Mouse (Mus musculus) adrenal gland, adult 8-10 months (tissue): ENCODE data around the gene St6galnac3. TPM values are rescaled to one million over a fixed set of nuclear protein-coding genes. Genes with fewer than 3 reads are reported as not detected.
"Not testable (repeated sequence)": the region's sequence is repeated elsewhere in the genome, so short reads cannot be mapped to it uniquely, and the experiment has no call there.

Experiments used
- DNase-seq: peaks from one replicate; pipeline ENCODE4 v3.0.0; 2022
- total RNA-seq, 4 experiments: library from RNA; stranded (reverse); gene quantifications; 2 replicates each; pipeline ENCODE4 v1.2.4; 2022

The St6galnac3 gene
- total RNA-seq, 4 experiments from 2014 or later, result 7.7 to 25.4 (median 16.9) TPM

DNA sequence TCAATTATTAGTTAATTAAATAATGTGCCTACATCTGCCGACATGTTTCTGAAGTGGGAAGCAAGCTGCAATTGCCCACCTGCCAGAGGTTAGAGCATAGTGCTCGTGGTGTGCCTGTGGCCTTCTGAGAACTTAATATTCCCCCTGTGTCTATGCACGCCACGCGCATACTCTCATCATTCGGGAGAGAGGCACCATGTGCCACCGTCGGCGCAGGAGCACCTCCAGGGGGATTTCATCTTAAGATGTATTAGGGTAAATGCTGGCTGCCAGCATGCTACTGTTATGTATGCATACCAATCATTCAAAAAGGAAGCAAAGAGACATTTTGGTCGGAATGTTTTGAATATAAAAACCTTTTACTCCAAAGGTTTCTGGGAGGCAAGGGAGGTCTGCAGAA lies 319.3 kb downstream of the St6galnac3 start:
- DNase-seq, result no peak

DNA sequence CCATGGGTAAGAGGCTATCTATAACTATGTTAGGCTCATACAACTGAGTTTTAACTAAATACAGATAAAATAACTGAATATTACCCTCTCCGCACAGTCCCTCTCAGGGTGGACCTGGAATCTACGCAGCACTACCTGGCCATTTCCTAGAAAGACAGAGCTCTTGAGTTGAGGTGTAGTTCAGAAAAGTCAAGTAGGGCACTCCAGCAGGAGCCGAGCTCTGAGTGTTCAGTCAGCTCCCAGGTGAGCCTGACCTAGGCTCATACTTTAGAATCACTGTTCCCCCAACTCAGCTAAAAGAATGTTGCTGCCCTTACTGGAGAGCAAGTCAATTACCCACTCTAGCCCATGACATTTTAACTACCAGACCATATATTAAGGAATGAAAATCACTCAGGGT lies 324.7 kb downstream of the St6galnac3 start:
- no peak for DNase-seq

DNA sequence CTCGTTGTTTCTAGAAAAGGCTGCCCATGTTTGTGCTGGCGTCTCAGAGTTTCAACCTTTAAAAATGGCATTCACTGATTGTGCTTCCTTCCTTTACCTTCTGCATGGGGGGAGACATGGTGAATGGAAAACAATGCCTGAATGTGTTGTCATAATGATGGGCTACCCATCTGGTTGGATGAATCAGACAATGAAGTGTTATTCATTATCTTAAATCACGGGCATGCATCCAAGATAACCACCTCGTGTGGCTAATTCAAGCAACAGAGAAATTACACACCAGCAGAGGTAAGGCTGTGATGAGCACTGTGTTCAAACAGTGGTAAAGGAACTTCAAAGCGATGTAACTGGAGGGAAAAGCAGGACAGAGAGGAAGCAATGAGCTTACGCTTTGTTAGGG lies 325.4 kb downstream of the St6galnac3 start:
- DNase-seq, result no peak

GRCm38 (mm10) chr3:153397726-153398125 lies 327.2 kb downstream of the St6galnac3 start:
- no peak for DNase-seq

DNA sequence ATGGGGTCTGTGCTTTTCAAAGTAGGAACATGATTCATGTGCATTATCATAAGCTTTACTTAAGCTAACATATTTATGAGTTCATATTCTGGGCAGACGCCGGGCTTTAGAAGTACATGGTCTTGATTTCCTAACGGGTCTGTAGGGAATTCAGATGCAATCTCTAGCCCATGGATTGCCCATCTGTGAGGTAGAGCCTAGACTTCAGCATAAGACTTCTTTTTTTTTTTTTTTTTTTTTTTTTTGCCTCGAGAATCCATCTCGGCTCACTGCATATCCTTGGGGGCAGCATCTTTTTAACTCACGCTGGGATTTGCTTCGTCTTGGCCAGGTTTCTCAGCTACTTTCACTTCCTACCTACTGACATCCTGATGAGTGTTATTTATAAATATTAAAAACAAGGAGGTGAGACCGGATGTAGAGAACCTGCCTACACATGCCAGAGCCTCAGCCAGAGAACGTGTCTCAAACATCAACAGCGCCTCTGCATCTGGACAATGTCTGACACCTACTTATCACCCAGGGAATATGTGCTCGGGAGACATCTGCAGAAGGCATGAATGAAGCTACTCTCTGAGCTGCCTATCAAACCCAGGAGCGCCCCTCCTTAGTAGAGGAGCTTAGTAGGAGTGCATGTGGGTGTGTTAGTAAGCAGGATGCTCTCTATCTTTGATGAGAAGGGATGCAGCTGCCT lies 328.5 kb downstream of the St6galnac3 start:
- no peak for DNase-seq

- DNase-seq, result no peak
These were observed 329.6 kb downstream of the St6galnac3 start for GRCm38 (mm10) chr3:153395351-153395750.

DNA sequence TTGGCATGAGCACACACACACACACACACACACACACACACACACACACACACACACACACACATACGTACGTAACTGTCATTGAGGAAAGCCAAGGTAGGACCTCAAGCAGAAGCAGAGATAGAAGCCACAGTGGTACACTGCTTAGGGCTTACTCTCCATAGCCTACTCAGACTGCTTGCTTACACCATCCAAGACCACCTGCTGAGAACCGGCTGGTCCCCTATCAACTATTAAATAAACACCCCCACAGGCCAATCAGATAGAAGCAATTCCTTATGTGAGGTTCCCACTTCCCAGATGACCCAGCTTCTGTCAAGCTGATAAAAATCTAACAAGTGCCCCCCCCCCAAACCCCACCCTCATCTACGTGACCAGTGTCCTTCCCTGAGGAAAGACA lies 330.2 kb downstream of the St6galnac3 start:
- no peak for DNase-seq

DNA sequence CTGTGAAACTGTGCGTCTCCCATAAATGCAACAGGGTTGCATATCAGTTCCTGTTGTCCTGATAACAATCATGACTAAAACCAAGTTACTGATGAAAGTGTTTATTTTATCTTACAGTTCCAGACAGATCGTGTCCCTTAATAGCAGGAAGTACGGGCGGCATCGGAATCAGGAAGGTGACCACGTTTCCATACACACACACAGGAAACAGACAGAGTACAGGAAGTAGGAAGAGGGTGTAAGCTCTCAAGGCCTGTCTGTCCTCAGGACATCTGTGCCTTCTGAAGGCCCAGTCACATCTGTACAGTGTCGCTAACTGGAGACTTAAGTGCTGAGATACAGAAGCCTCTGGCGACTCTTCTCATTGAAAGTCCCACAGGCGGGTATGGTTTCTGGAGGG lies 330.8 kb downstream of the St6galnac3 start:
- no peak for DNase-seq

DNA sequence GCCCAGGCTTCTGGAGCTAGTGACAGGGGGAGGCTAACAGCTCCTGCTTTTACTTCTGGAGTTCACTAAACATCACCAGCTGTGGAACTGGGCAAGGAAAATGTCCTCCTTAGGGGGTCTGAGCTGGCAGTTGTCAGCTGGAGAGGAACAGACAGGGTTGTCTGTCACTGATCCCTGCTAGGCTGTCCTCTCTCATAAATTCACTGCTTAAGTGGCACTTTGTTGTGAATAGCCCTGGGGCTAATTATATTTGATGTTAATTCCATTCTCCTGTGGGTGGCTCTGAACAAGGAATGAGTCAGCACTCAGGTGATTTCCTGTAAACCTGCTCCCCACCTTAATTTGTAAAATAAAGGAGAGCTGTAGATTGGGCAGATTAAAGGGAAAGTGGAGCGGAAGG lies 333.5 kb downstream of the St6galnac3 start:
- DNase-seq, result not testable (repeated sequence)

- not testable (repeated sequence) for DNase-seq
These were observed 340.3 kb downstream of the St6galnac3 start for GRCm38 (mm10) chr3:153384651-153385050.

GRCm38 (mm10) chr3:153383656-153384055 lies 341.3 kb downstream of the St6galnac3 start:
- DNase-seq, result no peak

- no peak for DNase-seq
These were observed 359.8 kb downstream of the St6galnac3 start for GRCm38 (mm10) chr3:153365057-153365755.

DNA sequence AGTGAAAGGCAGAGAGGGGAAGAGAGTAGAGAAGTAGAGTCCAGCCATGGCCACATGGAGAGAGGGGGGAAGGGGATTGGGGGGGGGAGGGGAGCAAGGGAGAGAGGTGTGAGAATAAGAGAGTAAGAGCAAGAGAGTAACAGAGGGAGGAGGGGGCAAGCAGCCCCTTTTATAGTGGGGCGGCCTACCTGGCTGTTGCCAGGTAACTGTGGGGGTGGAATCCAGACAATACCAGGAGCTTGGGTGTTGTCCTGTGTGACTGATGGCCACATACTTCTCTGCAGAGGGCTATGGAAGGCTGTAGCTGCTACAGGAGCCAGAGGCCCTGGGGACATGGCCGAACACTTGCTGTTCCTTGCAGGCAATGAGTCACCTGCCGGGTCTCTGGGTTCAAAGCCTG lies 360.6 kb downstream of the St6galnac3 start:
- DNase-seq, result no peak

- no peak for DNase-seq
These were observed 365.0 kb downstream of the St6galnac3 start for GRCm38 (mm10) chr3:153359966-153360365.

GRCm38 (mm10) chr3:153356071-153356470 lies 368.9 kb downstream of the St6galnac3 start:
- no peak for DNase-seq

DNA sequence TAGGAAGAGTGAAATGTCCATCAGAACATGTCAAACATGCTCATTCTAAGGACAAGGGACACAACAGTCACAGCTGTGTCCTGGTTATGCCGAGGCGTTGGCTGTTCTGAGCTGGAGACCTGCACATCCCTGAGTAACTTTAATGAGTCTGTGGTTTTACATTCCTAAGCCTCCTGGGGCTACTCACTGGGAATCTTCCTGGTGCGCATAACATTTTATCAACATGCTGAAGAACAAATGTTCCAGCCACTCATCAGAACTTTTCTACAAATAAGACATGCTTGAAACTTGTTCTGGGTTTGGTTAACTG lies 370.0 kb downstream of the St6galnac3 start:
- no peak for DNase-seq

- DNase-seq, result no peak
These were observed 370.6 kb downstream of the St6galnac3 start for GRCm38 (mm10) chr3:153354186-153354987.

DNA sequence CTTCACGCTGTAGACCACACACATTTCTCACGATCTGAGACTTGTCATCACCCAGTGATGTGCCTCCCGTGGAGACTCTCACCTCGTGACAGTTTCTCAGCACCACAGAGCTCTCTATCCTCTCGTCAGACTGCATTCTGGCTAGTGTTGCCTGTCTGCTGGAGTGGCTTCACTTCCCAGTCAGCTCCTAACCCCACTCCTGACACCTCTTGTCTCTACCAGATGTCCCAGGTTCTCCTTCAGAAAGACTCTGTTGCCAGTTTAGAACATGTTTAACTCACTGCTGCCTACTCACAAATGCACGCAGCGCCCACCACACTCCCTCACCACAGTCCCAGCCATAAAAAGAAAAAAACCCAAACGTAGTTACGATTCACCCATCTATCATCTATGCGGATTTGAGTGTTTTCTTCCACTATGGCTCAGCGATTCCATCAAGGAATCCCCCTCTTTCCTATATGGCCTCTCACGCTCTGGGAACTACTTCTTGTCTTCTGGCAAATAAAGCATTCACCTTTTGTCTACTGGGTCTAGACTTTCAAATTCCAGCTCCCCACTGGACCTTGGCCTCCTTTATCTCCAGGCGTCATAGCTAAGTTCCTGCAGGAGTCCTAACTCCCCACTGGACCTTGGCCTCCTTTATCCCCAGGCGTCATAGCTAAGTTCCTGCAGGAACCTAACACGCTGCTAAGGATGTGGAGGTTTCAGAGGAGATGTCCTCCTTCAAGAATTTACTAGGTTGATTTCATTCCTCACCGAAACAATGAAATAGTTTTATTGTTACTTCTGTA lies 371.5 kb downstream of the St6galnac3 start:
- DNase-seq, result no peak

DNA sequence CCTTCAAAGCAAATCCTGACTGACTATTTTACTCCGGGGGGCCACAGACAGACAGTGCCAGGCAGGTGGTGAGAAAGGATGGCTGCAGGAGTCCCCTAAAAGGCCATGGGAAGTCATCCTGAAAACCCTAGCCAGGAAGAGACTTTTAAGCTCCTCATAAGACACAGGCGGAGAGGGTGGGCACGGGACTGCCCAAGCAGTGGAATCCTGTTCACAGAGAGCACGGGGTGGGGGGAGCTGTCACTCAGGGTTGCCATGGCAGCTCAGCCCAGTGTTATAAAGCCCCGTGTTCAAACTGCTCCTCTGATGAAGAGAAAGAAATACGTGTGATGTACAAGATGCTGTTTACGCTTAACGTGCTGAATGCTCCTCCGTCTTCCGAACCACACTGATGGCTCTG lies 375.0 kb downstream of the St6galnac3 start:
- DNase-seq, result no peak

- no peak for DNase-seq
These were observed 376.0 kb downstream of the St6galnac3 start for GRCm38 (mm10) chr3:153348797-153349465.

DNA sequence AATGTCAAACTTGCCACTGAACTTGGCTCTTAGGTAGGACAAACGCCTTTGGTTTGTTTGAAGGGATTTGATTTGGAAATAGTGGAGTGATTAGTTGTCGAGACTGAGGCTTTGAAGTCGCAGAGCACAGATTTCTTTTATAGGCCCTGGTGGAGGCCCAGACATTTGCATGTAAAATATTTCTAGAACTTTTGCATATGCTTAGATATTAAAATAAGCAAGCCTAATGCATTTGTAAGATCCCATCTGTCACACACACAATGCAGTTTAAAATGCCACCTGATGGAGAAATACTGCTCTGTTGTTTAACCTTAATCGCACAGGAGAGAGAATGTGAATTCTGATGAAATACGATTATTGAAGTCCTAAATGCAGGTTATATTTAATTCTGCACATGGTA lies 380.0 kb downstream of the St6galnac3 start:
- DNase-seq, result no peak

DNA sequence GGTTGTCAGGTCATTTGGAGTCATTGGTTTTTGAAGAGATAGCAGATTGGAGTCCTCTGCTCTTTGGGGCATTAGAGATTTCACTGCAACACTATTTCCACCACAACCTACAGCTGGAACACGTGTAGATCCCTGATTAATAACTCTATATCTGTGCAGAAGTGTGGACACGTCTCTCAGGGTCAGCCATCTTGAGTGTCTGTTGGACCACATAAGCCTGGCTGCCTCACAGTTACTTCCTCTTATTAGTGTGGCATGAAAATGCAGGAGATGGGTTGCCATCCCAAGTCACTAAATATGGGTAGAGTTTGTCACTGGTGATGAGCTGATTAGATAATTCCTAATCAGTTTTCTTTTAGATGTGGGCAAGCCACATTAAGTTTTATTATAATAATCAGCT lies 385.0 kb downstream of the St6galnac3 start:
- DNase-seq, result no peak
